Mouse (Mus musculus) stomach, embryonic 16.5 days (tissue): Measurements from ENCODE around the gene Ntsr1. TPM values are rescaled to one million over a fixed set of nuclear protein-coding genes. Genes with fewer than 3 reads are reported as not detected.

Source experiments
- ATAC-seq: fragments of 200-750 bp; cut with Nextera tagmentation; 2 replicates; pipeline ENCODE4 v1.8.0; 2017; ENCODE audit warnings: moderate number of reproducible peaks, moderate TSS enrichment; ENCODE audit not compliant: insufficient read depth, low FRiP score
- H3K27ac ChIP-seq: fragments of 300-500 bp; sonication (generic); 2 replicates; pipeline ENCODE4 v1.5.1; 2014; ENCODE audit warnings: low read length
- H3K27me3 ChIP-seq: fragments of 300-500 bp; sonication (generic); 2 replicates; pipeline ENCODE4 v1.6.1; 2014; ENCODE audit warnings: low read length, control low read depth, mixed read lengths; ENCODE audit not compliant: control insufficient read depth, insufficient read depth
- H3K36me3 ChIP-seq: fragments of 300-500 bp; sonication (generic); 2 replicates; pipeline ENCODE4 v1.6.1; 2014; ENCODE audit warnings: low read length; ENCODE audit not compliant: control insufficient read depth, insufficient read depth
- H3K4me1 ChIP-seq: fragments of 300-500 bp; sonication (generic); 2 replicates; pipeline ENCODE4 v1.6.1; 2014; ENCODE audit warnings: low read length, control low read depth, mixed read lengths; ENCODE audit not compliant: control insufficient read depth, insufficient read depth
- H3K4me2 ChIP-seq: fragments of 300-500 bp; sonication (generic); 2 replicates; pipeline ENCODE4 v1.6.1; 2014; ENCODE audit warnings: low read depth, low read length, mixed read lengths
- H3K4me3 ChIP-seq: fragments of 300-500 bp; sonication (generic); replicated peaks from 2 replicates; pipeline ENCODE4 v1.5.1; 2014; ENCODE audit warnings: mild to moderate bottlenecking, low read length
- H3K9ac ChIP-seq: fragments of 300-500 bp; sonication (generic); 2 replicates; pipeline ENCODE4 v1.6.1; 2014; ENCODE audit warnings: low read length
- H3K9me3 ChIP-seq: fragments of 300-500 bp; sonication (generic); replicated peaks from 2 replicates; pipeline ENCODE4 v1.6.1; 2016; ENCODE audit warnings: low read length, control low read depth; ENCODE audit not compliant: control insufficient read depth
- WGBS: fragments of 180-500 bp; shearing (Covaris S2); extraction: QIAGEN DNeasy Blood & Tissue Kit; methylation state at CpG from one replicate; pipeline ENCODE4 v1.1.7; 2014; 5-methylcytosine and 5-hydroxymethylcytosine counted together
- polyA plus RNA-seq: library from polyadenylated mRNA; unstranded; fragments of >200 nt; fragmentation: Nextera tagmentation; extraction: Ambion mirVana; gene quantifications from 2 replicates; pipeline ENCODE4 v1.2.1, GENCODE M21; 2015

Ntsr1 gene
- polyA plus RNA-seq, 1 experiment from 2014 or later: 0.34 TPM

DNA sequence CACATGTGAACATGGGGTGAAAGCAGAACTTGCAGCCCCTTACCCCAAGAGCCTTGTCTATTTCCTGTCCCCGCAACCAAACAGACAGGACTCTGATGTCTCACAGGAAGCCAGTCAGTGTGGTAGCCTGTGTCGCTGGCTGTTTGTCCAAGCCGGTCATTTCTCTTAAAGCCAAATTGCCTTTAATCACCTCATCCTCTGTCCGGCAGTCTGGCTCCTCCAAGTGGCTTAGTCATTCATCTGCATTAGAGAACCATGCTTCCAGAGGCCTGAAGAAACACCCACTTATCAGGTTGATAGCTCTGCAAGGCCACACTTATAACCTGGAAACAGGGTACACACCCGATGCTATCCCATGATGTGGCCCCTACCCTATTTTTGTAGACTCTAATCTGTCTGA is 62.4 kb downstream of the Ntsr1 start:
- H3K9ac ChIP-seq: no peak overlapping the region
- no peaks in the 10 kb centered on the region for H3K4me1 ChIP-seq
- H3K4me3 ChIP-seq: no peak overlapping the region
- H3K27me3 ChIP-seq: no peaks in the 10 kb centered on the region; the same call in 1 of the 2 replicates
- no peak overlapping the region for H3K27ac ChIP-seq
- H3K9me3 ChIP-seq: no peaks in the 10 kb centered on the region
- no peak for ATAC-seq
- no peak overlapping the region for H3K4me2 ChIP-seq
- H3K36me3 ChIP-seq: no peaks in the 10 kb centered on the region
- whole genome bisulfite sequencing: 50% methylated on average over 5 of the region's 5 CpGs

DNA sequence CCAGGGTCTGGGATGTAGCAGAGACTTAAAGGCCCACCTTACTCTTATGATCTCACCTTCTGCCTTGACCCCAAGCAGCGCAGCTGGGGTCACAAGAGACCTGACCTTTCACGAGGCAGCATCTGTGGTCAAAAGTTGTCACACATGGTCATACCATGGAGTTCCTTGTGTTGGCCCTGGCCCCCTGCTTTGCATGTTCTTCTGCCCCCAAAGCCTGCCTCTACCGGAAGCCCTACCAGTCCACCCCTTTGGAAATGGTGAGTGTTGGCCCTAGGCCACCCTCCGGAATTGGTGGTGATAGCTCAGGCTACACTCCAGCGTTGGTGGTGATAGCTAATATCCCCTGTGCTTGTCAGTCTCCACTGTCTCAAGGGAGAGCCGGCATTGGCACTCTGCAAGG is 63.5 kb downstream of the Ntsr1 start:
- H3K36me3 ChIP-seq: no peaks in the 10 kb centered on the region
- WGBS: 64% methylated on average over 6 of the region's 6 CpGs
- no peaks in the 10 kb centered on the region; the same call in 1 of the 2 replicates for H3K27me3 ChIP-seq
- no peak overlapping the region for H3K4me3 ChIP-seq
- no peaks in the 10 kb centered on the region for H3K9me3 ChIP-seq
- H3K4me2 ChIP-seq: no peak overlapping the region
- no peaks in the 10 kb centered on the region for H3K4me1 ChIP-seq
- ATAC-seq: no peak
- no peak overlapping the region for H3K9ac ChIP-seq
- H3K27ac ChIP-seq: no peak overlapping the region

DNA sequence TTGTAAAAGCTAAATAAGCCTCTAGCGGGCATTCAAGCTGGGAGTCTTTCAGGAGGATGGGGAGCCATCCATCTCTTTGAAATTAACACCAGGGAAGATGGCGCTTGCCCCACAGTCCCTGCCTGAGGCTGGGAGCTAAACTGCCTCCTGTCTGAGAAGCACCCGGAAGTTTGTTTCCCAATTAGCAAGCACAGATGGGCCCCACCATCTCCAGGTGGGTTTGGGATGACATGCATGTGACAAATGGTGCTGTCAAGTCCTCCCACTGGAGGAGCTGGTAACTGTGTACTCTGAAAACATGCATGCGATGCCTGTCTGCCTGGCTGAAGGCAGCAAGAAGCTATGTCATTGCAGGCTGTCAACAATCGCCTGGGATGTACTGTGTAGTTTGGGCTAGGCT is 64.1 kb downstream of the Ntsr1 start:
- WGBS: 25% methylated on average over 5 of the region's 5 CpGs
- ATAC-seq: no peak
- Histone ChIP-seq H3K36me3 (no peaks in the 10 kb centered on the region), H3K27ac (no peak overlapping the region), H3K4me3 (no peak overlapping the region), H3K27me3 (no peaks in the 10 kb centered on the region; the same call in 1 of the 2 replicates), H3K4me2 (no peak overlapping the region), H3K9me3 (no peaks in the 10 kb centered on the region), H3K4me1 (peaks cover 4% of the 10 kb centered on the region), H3K9ac (no peak overlapping the region)

DNA sequence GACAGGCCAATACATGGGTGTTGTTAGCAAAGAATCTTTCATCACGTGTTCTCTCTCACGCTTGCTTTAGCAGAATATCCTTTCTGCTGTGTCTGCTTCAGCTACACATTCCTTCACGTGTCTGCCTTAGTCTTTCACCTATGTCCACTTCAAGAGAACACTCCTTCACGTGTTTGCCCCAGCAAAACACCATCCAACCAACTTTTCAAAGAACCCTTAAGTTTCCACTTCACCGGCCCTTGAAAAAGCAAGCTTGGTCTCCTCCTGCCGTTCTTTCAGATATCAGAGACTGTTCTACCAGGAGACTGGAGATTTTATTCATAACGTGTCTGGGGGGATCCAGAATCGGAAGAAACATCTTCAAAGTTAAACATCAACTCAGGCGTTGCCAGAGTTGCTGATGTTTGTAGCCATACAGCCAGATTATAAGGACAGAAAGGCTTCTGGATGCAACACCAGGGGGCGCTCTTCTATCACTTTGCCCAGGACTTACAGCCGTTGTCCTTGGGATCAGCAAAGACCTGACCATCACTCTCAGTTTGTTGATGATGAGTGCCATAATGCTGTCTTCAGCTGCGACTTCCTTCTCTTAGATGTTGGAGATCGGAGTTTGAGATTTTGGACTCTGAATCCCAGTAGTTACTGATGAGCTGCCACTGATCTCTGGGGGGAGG is 66.6 kb downstream of the Ntsr1 start:
- Histone ChIP-seq H3K9me3 (no peaks in the 10 kb centered on the region), H3K27ac (no peak overlapping the region), H3K4me1 (peaks cover 12% of the 10 kb centered on the region), H3K36me3 (no peaks in the 10 kb centered on the region), H3K27me3 (no peaks in the 10 kb centered on the region; the same call in 1 of the 2 replicates), H3K4me3 (no peak overlapping the region), H3K9ac (no peak overlapping the region), H3K4me2 (no peak overlapping the region)
- no peak for ATAC-seq
- WGBS: 37% methylated on average over 13 of the region's 13 CpGs

DNA sequence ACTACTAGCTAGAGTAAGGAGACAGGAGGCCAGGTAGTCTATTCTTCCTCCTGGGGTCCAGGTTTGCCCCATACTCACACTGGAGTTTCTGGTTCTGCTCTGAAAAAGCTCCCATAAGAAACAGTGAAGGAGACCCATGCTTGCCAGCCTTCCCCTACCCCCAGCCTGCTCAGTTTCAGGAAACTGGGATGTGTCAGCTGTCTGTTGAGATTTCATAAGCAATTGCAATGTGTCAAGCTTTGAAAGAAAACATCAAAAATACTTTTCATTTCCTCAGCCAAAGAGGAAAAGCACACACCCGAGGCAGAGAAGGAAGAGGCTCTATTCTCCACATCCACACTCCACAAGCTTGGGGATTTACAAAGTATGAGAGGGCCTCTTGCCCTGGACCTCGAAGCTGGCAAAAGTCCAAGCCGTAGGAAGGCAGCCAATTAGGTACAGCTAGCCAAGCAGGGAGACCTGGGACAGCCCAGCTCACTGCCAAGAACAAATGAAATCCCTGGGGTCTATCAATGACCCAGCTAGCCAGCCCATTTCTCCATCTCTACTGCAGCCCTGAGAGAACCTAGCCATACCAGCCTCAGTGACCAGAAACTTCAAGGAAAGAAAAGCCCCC is 69.4 kb downstream of the Ntsr1 start:
- no peak overlapping the region for H3K4me2 ChIP-seq
- H3K4me1 ChIP-seq: peaks cover 12% of the 10 kb centered on the region
- H3K9ac ChIP-seq: no peak overlapping the region
- H3K4me3 ChIP-seq: no peak overlapping the region
- no peak overlapping the region for H3K27ac ChIP-seq
- 23% methylated on average over 3 of the region's 3 CpGs for WGBS
- no peaks in the 10 kb centered on the region for H3K36me3 ChIP-seq
- no peaks in the 10 kb centered on the region for H3K27me3 ChIP-seq
- peak; percentile 71 for ATAC-seq
- H3K9me3 ChIP-seq: no peaks in the 10 kb centered on the region

DNA sequence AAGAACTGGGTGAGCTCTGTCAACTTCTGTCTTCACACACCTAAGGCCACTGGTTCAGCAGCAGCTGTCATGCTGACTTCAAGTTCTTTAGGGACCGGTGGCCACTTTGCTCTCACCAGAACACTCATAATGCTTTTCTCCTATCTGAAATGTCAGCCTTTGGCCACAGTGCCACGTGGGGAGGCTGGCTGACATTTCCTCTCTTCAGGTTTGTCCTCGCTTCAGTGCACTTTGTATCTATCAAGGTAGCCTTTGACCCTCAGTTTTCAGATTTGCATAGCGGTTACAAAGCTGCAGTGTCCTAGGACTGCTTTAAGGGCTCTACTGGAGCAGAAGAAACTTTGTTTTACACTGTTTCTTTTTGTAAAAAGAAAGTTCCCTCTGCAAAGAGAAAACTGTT is 76.7 kb downstream of the Ntsr1 start:
- Histone ChIP-seq H3K4me3 (no peak overlapping the region), H3K36me3 (no peaks in the 10 kb centered on the region), H3K9ac (no peak overlapping the region), H3K4me2 (no peak overlapping the region), H3K9me3 (no peaks in the 10 kb centered on the region), H3K27me3 (no peaks in the 10 kb centered on the region), H3K27ac (no peak overlapping the region), H3K4me1 (no peaks in the 10 kb centered on the region)
- no peak for ATAC-seq
- WGBS: 52% methylated on average over 4 of the region's 4 CpGs

DNA sequence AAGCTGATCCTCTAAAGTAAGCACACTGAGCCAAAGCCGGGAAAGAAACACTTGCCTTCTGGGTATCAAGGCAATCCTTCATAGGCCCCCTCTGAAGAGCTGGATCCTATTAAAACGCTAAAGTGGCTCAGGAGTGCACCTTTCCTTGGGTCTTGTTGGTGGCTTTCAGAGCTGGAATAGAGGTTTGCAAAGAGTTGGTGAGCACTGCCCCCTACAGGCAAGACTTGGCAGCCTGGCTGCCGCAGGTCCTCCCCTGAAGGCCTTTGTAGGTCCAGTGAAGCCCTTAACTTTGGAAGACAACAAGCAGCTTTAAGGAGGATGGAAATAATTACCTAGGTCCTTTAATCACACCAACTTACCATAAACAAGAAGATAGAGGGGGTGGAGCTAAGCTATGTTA is 78.9 kb downstream of the Ntsr1 start:
- WGBS: 3% methylated on average over 3 of the region's 3 CpGs
- peaks cover 9% of the 10 kb centered on the region for H3K4me1 ChIP-seq
- H3K36me3 ChIP-seq: no peaks in the 10 kb centered on the region
- no peak overlapping the region for H3K27ac ChIP-seq
- H3K4me2 ChIP-seq: no peak overlapping the region
- no peaks in the 10 kb centered on the region for H3K9me3 ChIP-seq
- no peak overlapping the region for H3K9ac ChIP-seq
- ATAC-seq: no peak
- no peaks in the 10 kb centered on the region for H3K27me3 ChIP-seq
- H3K4me3 ChIP-seq: no peak overlapping the region

DNA sequence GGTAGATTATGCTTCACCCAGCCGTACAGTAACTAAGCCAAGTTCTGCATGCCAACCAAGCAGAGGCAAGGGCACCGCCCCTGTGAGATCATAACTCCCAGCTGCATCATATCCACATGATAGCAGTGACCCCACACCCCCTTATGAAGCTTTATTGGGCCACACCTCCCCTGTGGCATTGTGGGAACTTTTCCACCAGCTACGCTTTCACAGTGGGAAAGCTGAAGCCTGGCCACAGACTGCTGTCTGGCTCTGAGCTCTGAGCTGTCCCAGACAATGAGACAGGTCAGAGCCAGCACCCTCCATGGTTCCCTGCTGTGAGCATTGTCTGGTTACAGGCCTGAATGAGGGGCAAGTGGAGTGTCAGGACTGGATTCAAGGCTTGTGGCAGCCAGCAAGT is 81.2 kb downstream of the Ntsr1 start, which contains the start of gene Mrgbp:
Mrgbp (plus strand) TSS at position 303 of the 400 bp plus-strand sequence.
- Histone ChIP-seq H3K4me2 (no peak within 1 kb of the TSS), H3K9me3 (no peaks in the 10 kb centered on the region), H3K4me3 (no peak within 1 kb of the TSS), H3K36me3 (peaks cover 8% of the 10 kb centered on the region; the same call in 1 of the 2 replicates), H3K9ac (no peak within 1 kb of the TSS), H3K4me1 (peaks cover 11% of the 10 kb centered on the region), H3K27me3 (no peaks in the 10 kb centered on the region), H3K27ac (no peak within 1 kb of the TSS)
- WGBS: 59% methylated on average over 3 of the region's 3 CpGs
- ATAC-seq: no peak

DNA sequence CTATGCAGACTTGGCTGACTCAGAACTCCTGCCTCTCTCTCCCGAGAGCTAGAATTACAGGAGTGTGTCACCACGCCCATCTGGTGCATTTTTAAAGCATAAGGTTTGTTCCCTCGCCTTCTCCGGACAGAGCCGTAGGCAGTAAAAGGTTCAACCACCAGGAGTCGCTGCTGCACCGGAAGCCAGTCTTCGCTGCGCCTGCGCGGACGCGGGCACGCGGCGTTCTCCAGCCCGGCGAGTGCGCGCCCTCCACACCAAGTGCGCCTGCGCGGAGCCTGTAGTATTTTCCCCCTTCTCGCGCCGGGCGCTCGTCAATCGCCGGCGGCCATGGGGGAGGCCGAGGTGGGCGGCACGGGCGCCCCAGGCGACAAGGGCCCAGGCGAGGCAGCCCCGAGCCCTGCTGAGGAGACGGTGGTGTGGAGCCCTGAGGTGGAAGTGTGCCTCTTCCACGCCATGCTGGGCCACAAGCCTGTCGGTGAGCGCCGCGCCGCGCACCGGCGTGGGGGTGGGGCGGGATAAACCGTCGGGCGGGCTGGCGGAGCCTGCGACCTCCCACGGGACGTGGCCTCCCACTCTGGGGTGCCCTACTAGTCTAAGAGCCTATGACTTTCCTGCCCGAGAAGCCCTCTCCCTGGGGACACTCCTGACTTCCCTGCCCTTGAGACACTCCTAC is 82.8 kb downstream of the Ntsr1 start:
- Histone ChIP-seq H3K27me3 (no peaks in the 10 kb centered on the region), H3K27ac (peak overlapping the region; percentile 71), H3K36me3 (peaks cover 8% of the 10 kb centered on the region; the same call in 1 of the 2 replicates), H3K4me2 (peak overlapping the region; percentile 66), H3K4me3 (peak overlapping the region; percentile 76), H3K4me1 (peaks cover 11% of the 10 kb centered on the region), H3K9ac (peak overlapping the region; percentile 94), H3K9me3 (no peaks in the 10 kb centered on the region)
- under 1% methylated on average over 57 of the region's 57 CpGs for WGBS
- peak; percentile 87 for ATAC-seq
